Mouse (Mus musculus): ENCODE results near the gene Napepld.
A peak's percentile ranks its signal among the peaks of the same experiment; 100 is the strongest.
"Not testable (repeated sequence)": the region's sequence is repeated elsewhere in the genome, so short reads cannot be mapped to it uniquely, and the experiment has no call there.

The Napepld gene

DNA sequence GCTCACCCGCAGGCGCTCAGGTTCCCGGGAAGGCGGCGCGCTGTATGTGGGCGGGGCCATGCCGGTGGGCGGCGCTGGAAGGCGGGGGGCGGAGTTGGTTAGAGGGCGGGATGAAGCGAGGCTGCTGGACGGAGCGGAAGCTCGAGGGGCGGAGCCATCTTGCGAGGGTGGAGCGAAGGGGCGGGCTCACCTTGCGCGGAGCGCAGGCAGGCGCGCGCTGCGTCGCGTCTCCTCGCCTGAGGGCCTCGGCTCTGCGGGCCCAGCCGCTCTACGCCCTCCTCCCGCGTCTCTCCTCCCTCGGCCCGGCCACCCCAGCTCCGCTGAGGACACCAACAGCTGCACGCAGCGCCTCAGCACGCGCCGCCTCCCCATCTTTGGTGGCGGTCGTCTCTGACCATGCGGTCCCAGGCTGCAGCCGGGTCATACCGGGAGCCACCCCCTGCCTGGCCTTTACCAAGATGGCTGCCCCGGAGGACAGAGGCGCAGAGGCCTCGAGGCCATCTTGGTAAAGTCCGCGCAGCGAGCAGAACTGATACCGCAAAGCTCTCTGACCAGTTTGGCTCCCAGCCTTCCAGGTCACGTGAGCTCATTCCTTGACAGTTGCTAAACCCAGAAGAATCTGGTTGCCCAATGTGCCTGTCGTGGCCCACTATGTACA lies at the start of gene Napepld:
Gene Napepld, minus strand, starts transcription at position 46 of the 658 bp plus-strand sequence.
- peak; percentile 99 for DNase-seq (ENCODE audit: low spot score)

DNA sequence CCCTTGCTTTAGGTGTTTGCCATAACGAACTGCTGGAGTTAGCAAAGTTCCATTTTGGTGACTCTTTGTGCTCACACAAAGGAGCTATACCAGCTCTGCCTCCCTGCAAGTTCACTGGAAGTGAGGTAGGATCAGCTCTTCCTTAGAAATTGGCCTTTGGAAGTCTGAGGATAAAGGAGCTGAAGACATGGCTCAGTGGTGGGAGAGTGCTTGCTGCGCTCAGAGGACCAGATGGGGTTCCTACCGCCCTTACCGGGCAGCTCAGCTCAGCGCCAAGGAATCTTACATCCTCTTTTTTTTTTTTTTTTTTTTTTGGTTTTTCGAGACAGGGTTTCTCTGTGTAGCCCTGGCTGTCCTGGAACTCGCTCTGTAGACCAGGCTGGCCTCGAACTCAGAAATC lies 44.8 kb upstream of the Napepld start:
- DNase-seq (ENCODE audit: low spot score): no peak

DNA sequence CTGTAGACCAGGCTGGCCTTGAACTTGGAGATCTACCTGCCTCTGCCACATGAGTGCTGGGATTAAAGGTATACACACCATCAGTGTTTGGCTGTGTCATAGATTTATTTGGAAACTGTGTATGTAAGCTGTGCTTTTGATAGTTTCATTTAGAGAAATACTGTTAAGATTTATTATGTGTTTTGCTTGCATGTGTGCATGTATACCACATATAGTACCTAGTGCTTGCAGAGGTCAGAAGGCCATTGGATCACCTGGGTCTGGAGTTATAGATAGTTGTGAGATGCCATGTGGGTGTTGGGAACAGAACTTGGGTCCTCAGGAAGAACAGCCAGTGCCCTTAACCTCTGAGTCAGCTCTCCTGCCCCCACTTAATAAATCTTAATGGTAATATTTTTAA lies 43.5 kb upstream of the Napepld start:
- DNase-seq (ENCODE audit: low spot score): no peak

DNA sequence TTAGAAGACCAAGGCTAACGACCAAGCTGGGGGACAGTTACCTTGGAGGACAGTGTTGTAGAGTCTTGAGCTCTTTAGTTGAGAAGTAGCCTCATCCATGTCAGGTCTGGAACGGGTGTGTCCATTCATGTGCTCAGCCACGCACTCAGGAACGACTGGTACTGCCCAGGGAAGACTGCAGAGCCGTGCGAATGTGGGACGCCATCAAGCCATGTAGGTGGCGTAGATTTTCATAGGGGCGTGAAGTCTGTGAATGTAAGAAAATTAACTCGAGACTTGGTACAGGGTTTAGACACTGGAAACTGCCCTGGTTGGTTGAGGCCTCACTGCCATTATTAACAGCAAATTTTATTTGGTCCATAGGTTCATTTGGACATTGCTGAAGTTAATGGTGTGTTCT lies 42.4 kb upstream of the Napepld start:
- DNase-seq (ENCODE audit: low spot score): no peak

DNA sequence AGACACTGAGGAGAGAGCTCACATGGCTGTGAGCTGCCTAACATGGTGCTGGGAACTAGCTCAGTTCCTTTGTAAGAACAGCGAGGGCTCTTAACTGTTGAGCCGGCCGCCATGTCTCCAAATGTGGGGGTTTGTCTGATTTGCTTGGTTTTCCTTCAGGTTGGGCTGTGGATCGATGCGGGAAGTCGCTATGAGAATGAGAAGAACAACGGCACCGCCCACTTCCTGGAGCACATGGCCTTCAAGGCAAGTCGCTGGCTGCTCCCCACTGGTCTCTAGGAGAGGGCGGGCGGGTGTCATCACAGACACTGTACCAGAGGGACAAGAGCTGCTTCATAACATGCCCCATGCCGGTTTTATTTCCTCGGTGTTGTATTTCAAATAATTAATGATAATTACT lies 38.7 kb upstream of the Napepld start:
- no peak for DNase-seq (ENCODE audit: low spot score)

DNA sequence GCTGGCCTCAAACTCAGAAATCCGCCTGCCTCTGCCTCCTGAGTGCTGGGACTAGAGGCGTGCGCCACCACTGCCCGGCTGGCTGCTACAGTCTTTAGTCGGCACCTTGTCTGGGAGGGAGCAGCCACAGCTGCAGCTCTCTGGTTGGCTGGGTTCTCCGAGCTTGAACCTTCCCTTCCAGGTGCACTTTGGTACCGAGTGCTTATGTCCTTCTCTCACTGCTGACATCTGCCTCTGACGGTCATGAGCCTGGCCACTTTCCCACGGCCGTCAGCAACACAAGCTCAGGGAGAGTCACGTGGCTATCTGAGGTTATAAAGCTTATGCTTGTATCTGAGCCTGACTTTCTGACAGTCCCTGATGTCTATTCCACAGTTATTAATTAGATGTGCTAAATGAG lies 37.9 kb upstream of the Napepld start:
- DNase-seq (ENCODE audit: low spot score): no peak

DNA sequence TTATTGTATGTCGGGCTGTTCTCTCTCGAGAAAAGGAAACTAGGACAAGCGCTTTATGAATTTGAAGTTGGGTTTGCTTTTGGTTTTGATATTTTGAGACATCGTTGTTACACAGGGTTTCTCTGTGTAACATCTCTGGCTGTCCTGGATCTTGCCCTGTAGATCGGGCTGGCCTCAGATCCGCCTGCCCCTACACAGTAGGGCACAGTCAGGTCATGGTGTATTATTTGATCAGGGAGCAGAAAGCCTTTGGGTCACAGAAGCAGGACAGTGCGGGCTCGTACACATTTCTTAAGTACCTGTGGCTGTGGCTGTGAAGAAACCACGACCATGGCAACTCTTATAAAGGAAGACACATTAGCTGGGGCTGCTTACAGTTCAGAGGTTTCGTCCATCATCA lies 36.4 kb upstream of the Napepld start:
- DNase-seq (ENCODE audit: low spot score): no peak

DNA sequence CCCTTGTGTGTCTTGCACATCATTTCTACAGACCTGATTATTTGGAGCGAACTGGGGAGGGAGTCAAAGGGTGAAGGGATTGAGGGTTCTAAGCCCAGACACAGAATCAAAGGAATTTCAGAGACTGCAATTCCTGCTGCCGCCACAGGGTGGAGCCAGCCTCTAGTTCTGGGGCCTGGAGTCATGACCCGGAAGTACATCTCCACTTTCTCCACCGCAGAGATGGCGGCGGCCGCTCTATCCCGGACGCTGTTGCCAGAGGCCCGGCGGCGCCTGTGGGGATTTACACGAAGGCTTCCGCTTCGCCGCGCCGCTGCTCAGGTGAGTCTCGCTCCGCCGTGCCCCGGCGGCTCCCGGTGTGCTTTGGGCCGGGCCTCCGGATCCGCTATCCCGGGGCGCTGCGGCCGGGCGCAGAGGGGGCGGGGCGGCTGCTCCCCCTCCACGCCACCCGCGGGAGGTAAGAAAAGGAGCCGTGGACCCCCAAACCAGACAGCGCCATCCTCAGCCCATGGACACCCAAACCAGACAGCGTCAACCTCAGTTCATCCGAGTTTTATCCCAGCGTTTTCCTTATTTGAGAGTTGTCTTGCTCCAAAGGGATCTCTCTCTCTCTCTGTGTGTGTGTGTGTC lies 35.9 kb upstream of the Napepld start, which contains the start of gene Pmpcb:
Gene Pmpcb, plus strand, starts transcription at position 186 of the 630 bp plus-strand sequence.
- peak; percentile 86 for DNase-seq (ENCODE audit: low spot score)

DNA sequence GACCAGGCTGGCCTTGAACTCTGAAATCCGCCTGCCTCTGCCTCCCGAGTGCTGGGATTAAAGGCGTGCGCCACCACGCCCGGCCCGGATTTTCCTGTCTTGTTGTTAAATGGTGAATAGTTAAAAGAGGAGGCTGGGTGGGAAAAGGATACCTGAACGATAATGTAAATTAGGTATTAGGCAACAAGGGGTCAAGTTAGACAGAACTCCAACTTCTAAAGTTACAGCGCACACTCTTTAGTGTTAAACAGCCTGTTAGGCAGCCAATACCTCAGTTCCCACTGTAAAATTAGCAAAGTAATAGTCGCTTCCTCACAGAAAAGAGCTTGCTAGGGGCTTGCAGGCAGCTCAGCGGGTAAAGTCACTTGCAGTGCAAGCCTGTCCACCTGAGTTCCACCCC lies 34.9 kb upstream of the Napepld start:
- no peak for DNase-seq (ENCODE audit: low spot score)

DNA sequence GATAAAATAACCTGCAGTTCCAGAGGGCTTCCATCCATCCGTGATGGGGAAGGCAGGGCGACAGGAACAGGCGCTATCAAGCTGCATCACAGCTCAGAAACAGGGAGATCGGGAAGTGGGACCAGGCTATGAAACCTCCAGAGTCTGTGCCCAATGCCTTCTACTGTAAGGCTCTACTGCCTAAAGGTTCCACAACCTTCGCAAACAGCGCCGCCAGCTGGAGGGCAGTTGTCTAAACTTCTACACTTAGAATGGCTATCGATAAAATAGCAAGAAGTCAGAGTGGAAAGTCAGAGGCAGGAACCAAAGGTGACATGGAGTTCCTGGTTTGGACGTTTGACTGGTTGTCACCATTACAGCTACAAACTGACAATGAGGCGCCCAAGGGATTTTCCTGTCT lies 34.4 kb upstream of the Napepld start:
- DNase-seq (ENCODE audit: low spot score): peak; percentile 83

DNA sequence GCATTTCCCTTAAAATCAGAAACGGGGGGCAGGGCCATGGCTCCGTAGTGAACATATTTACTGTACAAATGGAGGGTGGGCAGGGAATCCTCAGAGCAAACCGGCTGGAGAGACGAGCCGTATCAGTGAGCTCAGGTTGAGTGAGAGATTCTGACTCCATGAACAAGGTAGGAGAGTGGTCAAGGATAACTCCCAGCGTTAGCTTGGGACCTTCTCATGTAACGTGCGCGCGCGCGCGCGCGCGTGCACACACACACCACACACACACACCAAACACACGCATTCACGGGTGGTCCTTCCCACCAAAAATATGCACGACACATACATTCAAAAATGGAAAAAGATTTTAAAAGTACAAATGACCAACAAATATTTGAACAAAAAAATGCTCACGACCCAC lies 33.9 kb upstream of the Napepld start:
- DNase-seq (ENCODE audit: low spot score): no peak

DNA sequence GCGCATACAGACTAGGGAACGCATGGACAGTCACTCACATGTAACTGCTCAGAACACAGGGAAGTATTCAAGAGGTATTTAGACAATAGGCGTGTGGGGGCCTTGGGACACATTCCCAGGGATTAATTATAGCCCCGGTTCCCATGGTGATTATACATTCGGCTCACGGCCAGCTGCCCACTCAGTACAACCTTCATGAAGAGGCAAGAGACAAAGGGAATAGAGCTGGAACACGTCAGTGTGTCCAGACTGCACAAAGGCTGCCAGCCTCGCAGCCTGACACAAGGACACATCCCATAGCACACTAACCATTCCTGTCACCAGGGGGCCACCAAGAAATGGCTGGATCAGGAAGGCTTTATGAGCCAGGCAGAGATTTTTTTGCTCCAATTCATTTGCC lies 31.7 kb upstream of the Napepld start:
- peak; percentile 40 for DNase-seq (ENCODE audit: low spot score)

DNA sequence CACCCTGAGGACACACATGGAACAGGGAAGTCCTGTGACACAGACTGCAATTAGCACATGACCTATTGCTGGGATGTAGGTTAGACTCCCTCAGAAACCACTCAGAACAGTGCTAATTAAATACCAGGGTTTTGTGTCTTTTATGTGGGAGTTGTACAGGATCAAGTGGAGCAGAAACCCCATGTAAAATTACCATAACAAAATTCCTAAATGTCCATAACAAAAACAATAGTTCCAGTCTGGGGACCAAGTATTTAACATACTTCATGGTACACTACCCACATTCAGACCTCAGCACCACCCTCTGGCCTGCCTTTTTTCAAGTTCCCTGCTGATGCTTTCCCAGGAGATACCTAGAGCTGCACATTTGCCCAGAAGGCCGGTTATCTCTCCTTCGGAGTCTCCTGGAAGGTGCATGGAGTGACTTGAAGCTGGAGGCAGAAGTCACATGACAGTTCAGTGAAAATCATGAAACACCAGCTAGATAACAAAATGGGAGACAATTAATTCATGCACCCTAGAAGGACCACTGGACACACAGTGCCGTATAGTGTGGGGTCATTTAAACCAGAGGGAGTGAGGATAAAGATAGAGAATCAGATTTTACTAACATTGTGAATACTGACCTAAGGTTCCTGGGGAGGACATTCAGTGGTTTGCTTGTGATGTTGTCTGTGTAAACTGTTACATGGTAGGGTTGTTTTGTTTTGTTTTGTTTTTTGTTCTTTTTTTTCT lies 31.1 kb upstream of the Napepld start:
- DNase-seq (ENCODE audit: low spot score): no peak

DNA sequence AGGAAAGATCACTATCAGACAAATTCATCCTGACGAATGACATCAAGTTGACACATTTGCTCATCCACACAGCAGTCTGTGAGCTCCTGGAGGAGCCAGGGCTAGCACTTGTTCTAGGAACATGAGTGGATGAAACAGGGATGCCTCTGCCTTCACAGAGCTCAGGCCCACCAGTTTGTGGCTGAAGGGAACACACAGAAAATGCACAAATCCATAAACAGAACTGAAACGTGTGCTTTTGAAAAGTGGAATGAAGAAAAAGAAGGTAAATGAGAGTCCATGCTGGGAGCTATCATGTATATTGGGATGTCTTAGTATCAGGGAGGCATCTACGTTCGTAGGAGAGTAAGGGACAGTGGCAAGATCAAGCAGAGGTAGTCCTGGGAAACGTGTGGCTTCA lies 27.9 kb upstream of the Napepld start:
- DNase-seq (ENCODE audit: low spot score): no peak

DNA sequence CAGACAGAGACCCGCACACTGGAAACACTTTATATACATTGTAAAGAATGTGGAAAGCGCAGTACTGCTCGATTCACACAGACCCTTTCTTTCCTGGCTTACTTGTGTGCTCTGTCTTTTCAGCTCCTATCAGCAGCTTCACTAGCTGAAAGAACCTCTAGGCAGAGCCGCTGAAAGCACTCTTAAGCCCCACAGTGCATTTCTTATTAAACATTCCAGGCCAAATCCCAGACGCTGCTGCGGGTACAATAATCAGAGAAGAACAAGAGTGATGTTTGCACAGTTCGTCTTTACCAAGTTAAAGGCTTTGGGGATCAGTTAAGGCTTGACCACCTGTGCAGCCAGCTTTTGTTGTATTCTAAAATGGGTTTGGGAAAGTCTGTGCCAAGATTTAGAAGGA lies 23.7 kb upstream of the Napepld start:
- no peak for DNase-seq (ENCODE audit: low spot score)

DNA sequence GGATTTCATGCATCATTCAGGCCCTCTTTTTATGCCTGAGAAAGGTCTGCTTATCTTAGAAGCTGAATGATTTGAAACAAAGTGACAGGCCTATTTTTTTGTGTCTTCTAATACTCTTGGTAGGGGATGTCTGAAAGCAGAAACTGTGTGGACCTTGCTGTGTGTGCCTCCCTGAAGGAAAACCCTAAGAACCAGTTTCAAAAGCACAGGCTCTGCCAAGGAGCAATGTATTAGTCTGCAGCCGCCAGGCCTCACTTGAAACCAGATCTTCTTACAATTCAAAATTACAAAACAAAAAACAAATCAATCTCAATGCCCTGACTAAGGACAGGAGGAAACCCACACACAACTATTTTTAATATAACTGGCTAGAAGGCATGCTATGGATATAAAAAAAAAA lies 23.2 kb upstream of the Napepld start:
- no peak for DNase-seq (ENCODE audit: low spot score)

DNA sequence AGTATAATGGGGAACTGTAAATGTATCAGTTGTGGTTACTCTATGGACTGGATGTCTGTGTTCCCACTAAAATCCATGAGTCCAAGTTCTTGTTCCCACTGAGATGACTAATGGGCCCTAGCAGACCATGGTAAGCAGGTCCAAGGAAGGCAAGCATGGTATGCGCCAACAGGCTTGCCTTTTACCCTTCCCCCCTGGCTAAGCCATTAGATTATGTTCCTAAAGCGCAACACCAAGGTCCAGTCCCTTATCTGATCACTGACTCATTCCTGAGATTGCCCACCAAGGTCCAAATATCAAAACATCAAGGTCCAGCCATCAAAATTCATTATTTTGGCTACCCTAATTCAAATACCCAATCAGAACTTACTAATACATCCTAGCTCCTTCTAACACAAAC lies 18.0 kb upstream of the Napepld start:
- no peak for DNase-seq (ENCODE audit: low spot score)

DNA sequence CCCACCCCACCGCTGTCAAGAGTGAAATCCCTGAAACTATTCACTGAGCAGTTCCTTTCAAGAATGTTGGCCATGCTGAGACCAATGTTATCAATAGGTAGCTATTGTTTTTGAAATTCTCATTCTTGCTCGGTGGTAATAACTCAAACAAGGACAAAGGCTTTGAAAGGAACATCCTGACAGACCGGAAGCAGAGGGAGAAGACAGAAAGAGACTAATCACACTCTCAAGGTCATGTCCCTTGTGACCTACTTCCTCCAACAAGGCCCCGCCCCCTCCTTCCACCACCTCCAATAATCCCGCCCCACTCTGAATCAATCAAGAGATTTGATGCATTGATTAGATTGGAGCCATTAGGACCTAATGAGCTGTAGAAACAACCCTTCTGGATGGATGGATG lies 17.4 kb upstream of the Napepld start:
- no peak for DNase-seq (ENCODE audit: low spot score)

DNA sequence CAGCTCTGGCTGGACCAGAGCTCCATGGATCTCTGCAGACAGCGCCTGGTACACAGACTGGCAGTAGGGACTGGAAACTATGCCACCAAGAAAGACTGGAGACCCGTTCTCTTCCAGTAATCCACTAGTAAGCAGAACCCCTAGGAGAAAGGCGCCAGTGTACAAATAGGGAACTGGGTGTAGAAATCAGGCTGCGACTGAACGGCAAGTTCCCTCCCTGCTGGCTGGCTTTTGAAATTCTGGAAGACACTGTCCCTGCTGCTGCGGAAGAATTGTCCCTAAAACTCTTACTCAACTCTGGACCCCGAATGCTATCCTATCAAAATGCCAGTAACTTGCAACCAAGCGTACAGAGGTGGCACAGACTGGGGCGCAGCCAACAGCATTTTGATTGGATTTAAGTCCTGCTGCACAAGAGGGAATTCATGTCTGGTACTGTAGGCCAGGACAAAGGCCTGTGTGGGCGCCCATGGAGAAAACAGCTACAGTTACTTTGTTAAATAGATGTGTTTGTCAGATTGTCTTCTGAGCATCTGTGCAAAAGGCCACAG lies 16.0 kb upstream of the Napepld start:
- no peak for DNase-seq (ENCODE audit: low spot score)

DNA sequence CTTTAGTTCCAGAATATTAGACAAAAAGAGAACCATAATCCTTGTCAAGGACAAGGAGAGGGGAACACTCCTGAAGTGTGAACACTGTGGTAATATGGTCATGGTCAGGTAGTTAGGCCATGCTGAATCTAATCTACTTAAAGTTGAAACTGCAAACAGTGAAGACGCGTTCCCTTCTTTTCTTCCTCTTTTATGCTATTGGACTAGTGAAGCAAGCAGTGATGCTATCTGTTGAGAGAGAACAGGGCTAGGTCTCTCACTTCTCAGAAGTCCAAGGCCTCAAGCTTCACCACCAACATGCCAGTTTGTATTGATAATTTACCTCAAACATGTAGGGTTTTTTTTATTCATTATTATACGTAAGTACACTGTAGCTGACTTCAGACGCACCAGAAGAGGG lies 13.3 kb upstream of the Napepld start:
- DNase-seq (ENCODE audit: low spot score): no peak

DNA sequence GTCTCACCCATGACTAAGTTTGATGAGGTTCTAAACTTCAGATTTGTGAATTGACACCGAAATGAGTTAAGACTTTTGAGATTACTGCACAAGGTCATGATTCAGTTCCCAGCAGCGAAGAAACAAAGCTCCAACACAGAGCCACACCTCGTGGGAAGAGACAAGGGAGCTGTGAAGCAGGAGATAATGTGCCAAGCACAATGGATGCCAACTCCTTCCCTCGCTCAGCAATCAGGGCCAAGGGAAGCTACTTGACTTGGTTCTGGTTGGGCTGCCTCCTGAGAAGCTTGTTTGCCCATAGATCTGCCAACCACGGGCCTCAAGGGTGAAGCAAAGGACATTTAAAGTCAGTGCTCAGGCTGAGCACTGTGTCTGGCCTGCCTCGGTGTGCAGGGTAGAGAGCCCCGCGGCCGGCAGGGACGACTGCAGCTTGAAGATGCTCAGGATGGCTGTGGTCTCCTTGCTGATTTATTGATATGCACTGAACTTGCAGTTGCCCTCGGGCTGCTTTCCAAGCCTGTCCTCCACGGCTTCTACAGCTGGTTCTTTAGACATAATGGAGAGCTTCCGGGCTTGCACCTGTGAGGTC lies 11.0 kb upstream of the Napepld start:
- DNase-seq (ENCODE audit: low spot score): no peak

DNA sequence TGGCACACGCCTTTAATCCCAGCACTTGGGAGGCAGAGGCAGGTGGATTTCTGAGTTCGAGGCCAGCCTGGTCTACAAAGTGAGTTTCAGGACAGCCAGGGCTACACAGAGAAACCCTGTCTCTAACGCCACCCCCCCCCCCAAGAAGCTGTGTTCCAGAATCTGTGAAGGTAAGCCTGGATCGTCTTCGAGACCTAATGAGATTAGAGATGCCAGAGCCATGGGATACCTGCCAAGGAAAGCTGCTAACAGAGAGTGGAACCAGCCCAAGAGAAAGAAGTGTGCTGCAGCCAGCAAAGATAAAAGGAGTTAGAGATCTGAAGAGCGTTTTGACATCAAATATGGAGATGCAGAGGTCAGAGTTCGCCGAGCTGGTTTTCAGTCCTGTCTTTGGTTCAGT lies 6.8 kb upstream of the Napepld start:
- not testable (repeated sequence) for DNase-seq (ENCODE audit: low spot score)

DNA sequence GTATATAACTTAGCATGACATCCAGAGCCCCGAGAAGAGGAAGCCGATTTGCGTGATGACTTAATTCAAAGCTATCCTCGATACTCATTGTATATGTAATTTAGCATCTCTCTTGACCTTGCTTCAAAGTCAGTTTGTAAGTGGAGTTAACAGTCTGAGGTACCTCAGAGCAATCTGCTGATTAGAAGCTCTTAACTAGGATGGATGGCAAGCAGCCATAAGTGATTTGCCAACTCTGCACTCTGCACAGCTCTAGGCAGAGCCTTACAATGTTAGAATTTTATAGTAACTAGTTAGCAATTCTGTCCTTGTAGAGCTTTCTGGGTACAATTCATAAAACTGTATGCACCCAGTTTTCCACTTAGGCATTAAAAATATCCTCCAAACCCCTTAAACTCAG lies 5.3 kb upstream of the Napepld start:
- DNase-seq (ENCODE audit: low spot score): no peak
